Mouse (Mus musculus): Measurements from ENCODE around the gene Gm9745. TPM values are rescaled to one million over a fixed set of nuclear protein-coding genes. Genes with fewer than 3 reads are reported as not detected.
"Not testable (repeated sequence)": the region's sequence is repeated elsewhere in the genome, so short reads cannot be mapped to it uniquely, and the experiment has no call there.

Gm9745 gene
- polyA plus RNA-seq, 1 experiment from 2014 or later, result not detected

GRCm38 (mm10) chr13:8959554-8959953 is 11.5 kb upstream of the Gm9745 start:
- WGBS, result 76% methylated on average over 6 of the region's 6 CpGs

GRCm38 (mm10) chr13:8959058-8959457 is 11.0 kb upstream of the Gm9745 start:
- H3K4me2 ChIP-seq; H3K9ac ChIP-seq; H3K36me3 ChIP-seq; H3K9me3 ChIP-seq; H3K4me3 ChIP-seq; H3K27me3 ChIP-seq; ATAC-seq (ENCODE audit: borderline replicate concordance, extremely low read depth, low FRiP score, low TSS enrichment); H3K4me1 ChIP-seq; H3K27ac ChIP-seq: not testable (repeated sequence)
- 36% methylated on average over 1 of the region's 5 CpGs for WGBS

More at GRCm38 (mm10) chr13:8959554-8959953, 11.5 kb upstream of the Gm9745 start:
- not testable (repeated sequence) for H3K9ac ChIP-seq; H3K27ac ChIP-seq; H3K36me3 ChIP-seq; ATAC-seq (ENCODE audit: borderline replicate concordance, extremely low read depth, low FRiP score, low TSS enrichment); H3K9me3 ChIP-seq; H3K4me3 ChIP-seq; H3K4me1 ChIP-seq; H3K4me2 ChIP-seq; H3K27me3 ChIP-seq

GRCm38 (mm10) chr13:8956873-8957272 is 8.8 kb upstream of the Gm9745 start:
- not testable (repeated sequence) for H3K27ac ChIP-seq; H3K9me3 ChIP-seq; H3K4me1 ChIP-seq; H3K9ac ChIP-seq; ATAC-seq (ENCODE audit: borderline replicate concordance, extremely low read depth, low FRiP score, low TSS enrichment); H3K27me3 ChIP-seq; H3K4me2 ChIP-seq; H3K4me3 ChIP-seq; H3K36me3 ChIP-seq
- no CpG with 5 or more reads among the region's 5 CpGs for WGBS

- H3K9me3 ChIP-seq; H3K4me1 ChIP-seq; H3K36me3 ChIP-seq; H3K9ac ChIP-seq; H3K27ac ChIP-seq; H3K27me3 ChIP-seq; H3K4me2 ChIP-seq; H3K4me3 ChIP-seq; ATAC-seq (ENCODE audit: borderline replicate concordance, extremely low read depth, low FRiP score, low TSS enrichment): not testable (repeated sequence)
- 89% methylated on average over 2 of the region's 2 CpGs for WGBS
These were observed 7.1 kb upstream of the Gm9745 start for GRCm38 (mm10) chr13:8955127-8955526.

- H3K27ac ChIP-seq; ATAC-seq (ENCODE audit: borderline replicate concordance, extremely low read depth, low FRiP score, low TSS enrichment); H3K9me3 ChIP-seq; H3K36me3 ChIP-seq; H3K27me3 ChIP-seq; H3K4me1 ChIP-seq; H3K4me2 ChIP-seq; H3K4me3 ChIP-seq; H3K9ac ChIP-seq: not testable (repeated sequence)
These were observed 4.5 kb upstream of the Gm9745 start, which contains the start of gene Idi2 for GRCm38 (mm10) chr13:8952563-8952962. Gene Idi2, plus strand, starts transcription at chr13:8952863.

GRCm38 (mm10) chr13:8943828-8944227 is 4.2 kb downstream of the Gm9745 start:
- H3K4me2 ChIP-seq; ATAC-seq (ENCODE audit: borderline replicate concordance, extremely low read depth, low FRiP score, low TSS enrichment); H3K36me3 ChIP-seq; H3K27ac ChIP-seq; H3K4me1 ChIP-seq; H3K9ac ChIP-seq; H3K9me3 ChIP-seq; H3K27me3 ChIP-seq; H3K4me3 ChIP-seq: not testable (repeated sequence)
- no CpG with 5 or more reads among the region's 5 CpGs for WGBS

- H3K36me3 ChIP-seq; H3K4me1 ChIP-seq; H3K9ac ChIP-seq; H3K27ac ChIP-seq; H3K4me3 ChIP-seq; ATAC-seq (ENCODE audit: borderline replicate concordance, extremely low read depth, low FRiP score, low TSS enrichment); H3K9me3 ChIP-seq; H3K4me2 ChIP-seq; H3K27me3 ChIP-seq: not testable (repeated sequence)
- WGBS, result 13% methylated on average over 1 of the region's 5 CpGs
These were observed 6.3 kb downstream of the Gm9745 start for GRCm38 (mm10) chr13:8941701-8942100.

- not testable (repeated sequence) for ATAC-seq (ENCODE audit: borderline replicate concordance, extremely low read depth, low FRiP score, low TSS enrichment)
These were observed 6.9 kb downstream of the Gm9745 start for GRCm38 (mm10) chr13:8941110-8941509.

GRCm38 (mm10) chr13:8937611-8938140 is 10.4 kb downstream of the Gm9745 start:
- not testable (repeated sequence) for ATAC-seq (ENCODE audit: borderline replicate concordance, extremely low read depth, low FRiP score, low TSS enrichment); H3K9me3 ChIP-seq; H3K4me3 ChIP-seq; H3K27me3 ChIP-seq; H3K9ac ChIP-seq; H3K27ac ChIP-seq; H3K36me3 ChIP-seq; H3K4me1 ChIP-seq; H3K4me2 ChIP-seq
- WGBS, result 80% methylated on average over 6 of the region's 6 CpGs

More at GRCm38 (mm10) chr13:8941110-8941509, 6.9 kb downstream of the Gm9745 start:
- H3K4me2 ChIP-seq, H3K4me1 ChIP-seq, H3K27me3 ChIP-seq, H3K9ac ChIP-seq, H3K4me3 ChIP-seq, H3K9me3 ChIP-seq, H3K36me3 ChIP-seq, H3K27ac ChIP-seq: not testable (repeated sequence)
- 72% methylated on average over 4 of the region's 4 CpGs for WGBS

- H3K4me2 ChIP-seq, result no peak overlapping the region
- H3K36me3 ChIP-seq, result no peaks in the 10 kb centered on the region
- 55% methylated on average over 2 of the region's 2 CpGs for WGBS
- no peak overlapping the region for H3K9ac ChIP-seq
- H3K4me1 ChIP-seq, result no peaks in the 10 kb centered on the region
- no peaks in the 10 kb centered on the region for H3K27me3 ChIP-seq
- no peak for ATAC-seq (ENCODE audit: borderline replicate concordance, extremely low read depth, low FRiP score, low TSS enrichment)
- H3K9me3 ChIP-seq, result no peaks in the 10 kb centered on the region
- H3K27ac ChIP-seq, result no peak overlapping the region
- no peak overlapping the region for H3K4me3 ChIP-seq
These were observed 14.5 kb downstream of the Gm9745 start for GRCm38 (mm10) chr13:8933499-8933898.

GRCm38 (mm10) chr13:8913890-8914289 is 34.1 kb downstream of the Gm9745 start:
- not testable (repeated sequence) for H3K9ac ChIP-seq; H3K9me3 ChIP-seq; H3K4me1 ChIP-seq; H3K27ac ChIP-seq; H3K4me2 ChIP-seq; H3K4me3 ChIP-seq; H3K27me3 ChIP-seq; H3K36me3 ChIP-seq; ATAC-seq (ENCODE audit: borderline replicate concordance, extremely low read depth, low FRiP score, low TSS enrichment)
- WGBS, result 86% methylated on average over 8 of the region's 8 CpGs

- H3K27ac ChIP-seq; H3K36me3 ChIP-seq; ATAC-seq (ENCODE audit: borderline replicate concordance, extremely low read depth, low FRiP score, low TSS enrichment); H3K9me3 ChIP-seq; H3K4me1 ChIP-seq; H3K4me3 ChIP-seq; H3K9ac ChIP-seq; H3K4me2 ChIP-seq; H3K27me3 ChIP-seq: not testable (repeated sequence)
- WGBS, result 79% methylated on average over 2 of the region's 2 CpGs
These were observed 42.0 kb downstream of the Gm9745 start for GRCm38 (mm10) chr13:8905986-8906385.
